Mouse (Mus musculus) gastrocnemius, postnatal 25 days (tissue): Measurements from ENCODE around the gene Ube4a. TPM values are rescaled to one million over a fixed set of nuclear protein-coding genes. Genes with fewer than 3 reads are reported as not detected.

Experiments
- total RNA-seq, 2 experiments: library from RNA; stranded (reverse); gene quantifications; 1 replicate in 1 of 2; 2 replicates in 1 of 2; pipeline ENCODE4 v1.2.3; 2021

The Ube4a gene
- total RNA-seq, 2 experiments from 2014 or later: 32.9 to 35.5 TPM

Other genes starting within 250 kb of the Ube4a start
- gene Phldb1, start 230.4 kb downstream of the Ube4a start, total RNA-seq: 10 to 100 TPM; 38.0 to 40.5 TPM
- 10 to 100 TPM; 62.7 to 68.1 TPM for gene Arcn1, start 197.8 kb downstream of the Ube4a start, total RNA-seq
- gene Ift46, start 197.7 kb downstream of the Ube4a start, total RNA-seq: 10 to 100 TPM; 16.7 to 24.0 TPM
- 1 to 10 TPM; 7.9 to 9.0 TPM for gene Tmem25, start 166.3 kb downstream of the Ube4a start, total RNA-seq
- under 1 TPM; 0.32 to 0.90 TPM for gene Ttc36, start 162.5 kb downstream of the Ube4a start, total RNA-seq
- 10 to 100 TPM; 10.0 to 15.3 TPM for gene Kmt2a, start 84.3 kb downstream of the Ube4a start, total RNA-seq
- 100 to 1,000 TPM; 769 to 791 TPM for gene Atp5l, start 44.9 kb downstream of the Ube4a start, total RNA-seq
- gene Cd3g, start 14.8 kb upstream of the Ube4a start, total RNA-seq: under 1 TPM in 1 of 2 experiments, not detected in 1; 0.54 TPM
- gene Cd3d, start 16.2 kb upstream of the Ube4a start, total RNA-seq: not detected
- under 1 TPM in 1 of 2 experiments, not detected in 1; 0.43 TPM for gene Cd3e, start 44.0 kb upstream of the Ube4a start, total RNA-seq
- gene Mpzl2, start 74.2 kb upstream of the Ube4a start, total RNA-seq: under 1 TPM; 0.19 to 0.41 TPM
- 1 to 10 TPM; 1.2 to 1.5 TPM for gene Mpzl3, start 89.6 kb upstream of the Ube4a start, total RNA-seq
- gene Jaml, start 113.6 kb upstream of the Ube4a start, total RNA-seq: under 1 TPM; 0.28 to 0.86 TPM
- gene Scn2b, start 152.2 kb upstream of the Ube4a start, total RNA-seq: 1 to 10 TPM; 1.7 to 1.9 TPM
- gene Scn4b, start 172.8 kb upstream of the Ube4a start, total RNA-seq: 100 to 1,000 TPM; 202 to 205 TPM
- gene BC049352, start 216.4 kb upstream of the Ube4a start, total RNA-seq: 1 to 10 TPM; 1.7 to 1.9 TPM
- gene Tmprss4, start 238.5 kb upstream of the Ube4a start, total RNA-seq: not detected